Mouse (Mus musculus): ENCODE data around the gene Farp1.

- TF ChIP-seq ZNF384 (IDR thresholded peaks at IDR 0.05; ENCODE audit: low read depth, low read length) (no peak), MAFK (IDR thresholded peaks at IDR 0.05; ENCODE audit: insufficient read depth, low read depth, low read length) (no peak), HCFC1 (IDR thresholded peaks at IDR 0.05; ENCODE audit: borderline replicate concordance, insufficient read depth, low read length) (no peak), ZC3H11A (IDR thresholded peaks at IDR 0.05; ENCODE audit: borderline replicate concordance, low read depth, low read length) (no peak), CHD2 (IDR thresholded peaks at IDR 0.05; ENCODE audit: low read depth, low read length) (no peak)
Measured at GRCm38 (mm10) chr14:121244104-121244503, 209.1 kb downstream of the Farp1 start.

All from ES-E14 (cell line).